Mouse (Mus musculus): Measurements from ENCODE around the gene Slc26a5.

GRCm38 (mm10) chr5:21768506-21768905, 96.9 kb downstream of the Slc26a5 start:
- TF ChIP-seq CTCF (IDR thresholded peaks at IDR 0.05; ENCODE audit: low read depth, low read length), result no peak
- no peak for TF ChIP-seq POLR2A (IDR thresholded peaks at IDR 0.05; ENCODE audit: insufficient read depth, low read length)
- TF ChIP-seq EP300 (IDR thresholded peaks at IDR 0.05; ENCODE audit: insufficient read depth, low read depth, low read length), result no peak
